Mouse (Mus musculus) C2C12 (cell line): ENCODE measurements around the gene Il13.

ENCODE experiments used
- CEBPB ChIP-seq: IDR thresholded peaks from one replicate; pipeline ENCODE4 v1.6.1; 2011; ENCODE audit warnings: low read depth, mild to moderate bottlenecking, control low read depth, moderate library complexity
- CTCF ChIP-seq: IDR thresholded peaks from one replicate; pipeline ENCODE4 v1.5.1; 2011; ENCODE audit not compliant: control insufficient read depth, insufficient read depth, insufficient read length
- MAX ChIP-seq: IDR thresholded peaks from one replicate; pipeline ENCODE4 v1.6.1; 2011; ENCODE audit warnings: mild to moderate bottlenecking, control low read depth
- MYOD1 ChIP-seq: IDR thresholded peaks from one replicate; pipeline ENCODE4 v1.6.1; 2011; ENCODE audit warnings: low read depth; ENCODE audit not compliant: control insufficient read depth, insufficient read length
- USF1 ChIP-seq: IDR thresholded peaks from one replicate; pipeline ENCODE4 v1.6.1; 2011; ENCODE audit warnings: low read depth, mild to moderate bottlenecking, control low read depth, moderate library complexity

GRCm38 (mm10) chr11:53605609-53606008 lies 28.9 kb downstream of the Il13 start:
- TF ChIP-seq MYOD1 (no peak), CTCF (no peak), USF1 (no peak), CEBPB (no peak), MAX (no peak)
